Mouse (Mus musculus) embryonic facial prominence, embryonic 11.5 days (tissue): Measurements from ENCODE around the gene Esp16. TPM values are rescaled to one million over a fixed set of nuclear protein-coding genes. Genes with fewer than 3 reads are reported as not detected.
"Not testable (repeated sequence)": the region's sequence is repeated elsewhere in the genome, so short reads cannot be mapped to it uniquely, and the experiment has no call there.

Source experiments
- ATAC-seq: fragments of 200-750 bp; cut with Nextera tagmentation; replicated peaks from 2 replicates; pipeline ENCODE4 v1.8.0; 2017; ENCODE audit warnings: low read depth; ENCODE audit not compliant: insufficient number of reproducible peaks, low FRiP score, low TSS enrichment
- DNase-seq: peaks from one replicate; pipeline ENCODE4 v3.0.0-alpha.2; 2015; ENCODE audit warnings: low spot score
- H3K27ac ChIP-seq: fragments of 300-500 bp; sonication (generic); replicated peaks from 2 replicates; pipeline ENCODE4 v1.5.1; 2014; ENCODE audit warnings: mild to moderate bottlenecking, low read depth, low read length, control low read depth
- H3K27me3 ChIP-seq: fragments of 300-500 bp; sonication (generic); 2 replicates; pipeline ENCODE4 v1.6.1; 2014; ENCODE audit warnings: mild to moderate bottlenecking, low read length, moderate library complexity, mixed read lengths; ENCODE audit not compliant: control insufficient read depth, insufficient read depth
- H3K36me3 ChIP-seq: fragments of 300-500 bp; sonication (generic); replicated peaks from 2 replicates; pipeline ENCODE4 v1.6.1; 2014; ENCODE audit warnings: low read depth, mild to moderate bottlenecking, low read length, moderate library complexity, mixed read lengths; ENCODE audit not compliant: control insufficient read depth, insufficient read depth
- H3K4me1 ChIP-seq: fragments of 300-500 bp; sonication (generic); 2 replicates; pipeline ENCODE4 v1.6.1; 2014; ENCODE audit warnings: low read length, mixed read lengths; ENCODE audit not compliant: control insufficient read depth, insufficient read depth
- H3K4me2 ChIP-seq: fragments of 300-500 bp; sonication (generic); 2 replicates; pipeline ENCODE4 v1.6.1; 2014; ENCODE audit warnings: low read depth, mild to moderate bottlenecking, control low read depth, low read length, moderate library complexity
- H3K4me3 ChIP-seq: fragments of 300-500 bp; sonication (generic); 2 replicates; pipeline ENCODE4 v1.5.1; 2014; ENCODE audit warnings: low read depth, low read length, control low read depth
- H3K9ac ChIP-seq: fragments of 300-500 bp; sonication (generic); replicated peaks from 2 replicates; pipeline ENCODE4 v1.6.1; 2014; ENCODE audit warnings: mild to moderate bottlenecking, control low read depth, low read length
- H3K9me3 ChIP-seq: fragments of 300-500 bp; sonication (generic); replicated peaks from 2 replicates; pipeline ENCODE4 v1.6.1; 2016; ENCODE audit warnings: mild to moderate bottlenecking, low read length, inconsistent platforms, mixed read lengths; ENCODE audit not compliant: control insufficient read depth
- WGBS: fragments of 180-500 bp; shearing (Covaris S2); extraction: QIAGEN DNeasy Blood & Tissue Kit; methylation state at CpG from one replicate; pipeline ENCODE4 v1.1.7; 2014; 5-methylcytosine and 5-hydroxymethylcytosine counted together
- polyA plus RNA-seq: library from polyadenylated mRNA; unstranded; fragments of >200 nt; fragmentation: Nextera tagmentation; extraction: Ambion mirVana; gene quantifications from 2 replicates; pipeline ENCODE4 v1.2.1, GENCODE M21; 2014

Gene Esp16
- polyA plus RNA-seq, result not detected in 2 replicates

- H3K9me3 ChIP-seq, H3K4me1 ChIP-seq, H3K36me3 ChIP-seq, H3K27me3 ChIP-seq, ATAC-seq, DNase-seq, H3K4me3 ChIP-seq, H3K27ac ChIP-seq, H3K4me2 ChIP-seq, H3K9ac ChIP-seq: not testable (repeated sequence)
- WGBS, result 71% methylated on average over 6 of the region's 6 CpGs
Measured at GRCm38 (mm10) chr17:39535842-39536241, at the start of gene Esp16. Gene Esp16 (plus strand): TSS chr17:39536142.

- H3K36me3 ChIP-seq, H3K4me2 ChIP-seq, H3K4me1 ChIP-seq, ATAC-seq, H3K27me3 ChIP-seq, DNase-seq, H3K9ac ChIP-seq, H3K4me3 ChIP-seq, H3K9me3 ChIP-seq, H3K27ac ChIP-seq: not testable (repeated sequence)
Measured at GRCm38 (mm10) chr17:39498043-39498442, 37.9 kb upstream of the Esp16 start.

Other genes starting within 250 kb of the Esp16 start
- not detected in 2 replicates for gene Esp18, start 129.8 kb upstream of the Esp16 start, polyA plus RNA-seq
- gene Esp15, start 104.8 kb downstream of the Esp16 start, polyA plus RNA-seq, result not detected in 2 replicates